Mouse (Mus musculus) heart, postnatal 0 days (tissue): ENCODE data around the gene Rbx1. TPM values are rescaled to one million over a fixed set of nuclear protein-coding genes. Genes with fewer than 3 reads are reported as not detected.
A peak's percentile ranks its signal among the peaks of the same experiment; 100 is the strongest.

Experiments
- ATAC-seq: fragments of 200-750 bp; cut with Nextera tagmentation; 2 replicates; pipeline ENCODE4 v1.8.0; 2017; ENCODE audit warnings: low read depth, moderate number of reproducible peaks, moderate library complexity; ENCODE audit not compliant: insufficient read depth
- DNase-seq: peaks from one replicate; pipeline ENCODE4 v3.0.0-alpha.2; 2016; ENCODE audit warnings: low spot score
- H3K27ac ChIP-seq: fragments of 300-500 bp; sonication (generic); 2 replicates; pipeline ENCODE4 v1.5.1; 2014; ENCODE audit warnings: low read depth, mild to moderate bottlenecking
- H3K27me3 ChIP-seq: fragments of 300-500 bp; sonication (generic); 2 replicates; pipeline ENCODE4 v1.6.1; 2014; ENCODE audit warnings: low read length, mixed read lengths; ENCODE audit not compliant: control insufficient read depth, insufficient read depth
- H3K36me3 ChIP-seq: fragments of 300-500 bp; sonication (generic); replicated peaks from 2 replicates; pipeline ENCODE4 v1.6.1; 2014; ENCODE audit warnings: low read length, mixed read lengths; ENCODE audit not compliant: control insufficient read depth, insufficient read depth
- H3K4me1 ChIP-seq: fragments of 300-500 bp; sonication (generic); 2 replicates; pipeline ENCODE4 v1.6.1; 2014; ENCODE audit warnings: antibody characterized with exemption; ENCODE audit not compliant: control insufficient read depth, insufficient read depth
- H3K4me2 ChIP-seq: fragments of 300-500 bp; sonication (generic); 2 replicates; pipeline ENCODE4 v1.6.1; 2014; ENCODE audit warnings: low read depth, mild to moderate bottlenecking, low read length, moderate library complexity
- H3K4me3 ChIP-seq: fragments of 300-500 bp; sonication (generic); 2 replicates; pipeline ENCODE4 v1.5.1; 2014; ENCODE audit warnings: low read depth, low read length
- H3K9ac ChIP-seq: fragments of 300-500 bp; sonication (generic); replicated peaks from 2 replicates; pipeline ENCODE4 v1.6.1; 2014; ENCODE audit warnings: low read depth, low read length, mixed read lengths
- H3K9me3 ChIP-seq: fragments of 300-500 bp; sonication (generic); replicated peaks from 2 replicates; pipeline ENCODE4 v1.6.1; 2016; ENCODE audit warnings: low read length; ENCODE audit not compliant: control insufficient read depth
- CTCF ChIP-seq: IDR thresholded peaks from 2 replicates; pipeline ENCODE4 v1.5.1; 2016; ENCODE audit warnings: antibody characterized with exemption, control low read depth, low read depth
- EP300 ChIP-seq: IDR thresholded peaks from 2 replicates; pipeline ENCODE4 v1.6.1; 2016; ENCODE audit warnings: antibody characterized with exemption, low read depth
- WGBS: fragments of 180-500 bp; shearing (Covaris S2); extraction: QIAGEN DNeasy Blood & Tissue Kit; methylation state at CpG from one replicate; pipeline ENCODE4 v1.1.7; 2014; 5-methylcytosine and 5-hydroxymethylcytosine counted together
- polyA plus RNA-seq: library from polyadenylated mRNA; unstranded; fragments of >200 nt; fragmentation: Nextera tagmentation; extraction: Ambion mirVana; gene quantifications from 2 replicates; pipeline ENCODE4 v1.2.1, GENCODE M21; 2015
- total RNA-seq: library from RNA; depleted of rRNA; stranded (reverse); fragments of >200 nt; gene quantifications from 2 replicates; pipeline ENCODE4 v1.2.3, GENCODE M21; 2014; ENCODE audit warnings: low replicate concordance

Gene Rbx1
- total and polyA plus RNA-seq, 2 experiments from 2014 or later: 59.6 to 445 TPM

- Histone ChIP-seq H3K4me1 (no peaks in the 10 kb centered on the region), H3K27me3 (no peaks in the 10 kb centered on the region), H3K36me3 (no peaks in the 10 kb centered on the region), H3K9me3 (no peaks in the 10 kb centered on the region), H3K9ac (peak overlapping the region; percentile 45), H3K4me2 (peak overlapping the region; percentile 58), H3K27ac (peak overlapping the region; percentile 71), H3K4me3 (peak overlapping the region; percentile 41)
- WGBS: 26% methylated on average over 21 of the region's 21 CpGs
- ATAC-seq: peak; percentile 30; the same call in 1 of the 2 replicates
- no peak for TF ChIP-seq CTCF
- no peak for TF ChIP-seq EP300
- DNase-seq: peak; percentile 29
Measured at GRCm38 (mm10) chr15:81511601-81512261, 45.6 kb downstream of the Rbx1 start.

- Histone ChIP-seq H3K4me2 (peak overlapping the region; percentile 58), H3K4me1 (no peaks in the 10 kb centered on the region), H3K36me3 (no peaks in the 10 kb centered on the region), H3K4me3 (peak overlapping the region; percentile 36), H3K27me3 (no peaks in the 10 kb centered on the region), H3K9ac (peak overlapping the region; percentile 34; the same call in 1 of the 2 replicates), H3K9me3 (no peaks in the 10 kb centered on the region), H3K27ac (peak overlapping the region; percentile 43; the same call in 1 of the 2 replicates)
- TF ChIP-seq EP300: peak; percentile 73; the same call in 1 of the 2 replicates
- peak; percentile 60 for TF ChIP-seq CTCF
- DNase-seq: peak; percentile 85
- 8% methylated on average over 18 of the region's 18 CpGs for WGBS
- peak; percentile 93 for ATAC-seq
Measured at GRCm38 (mm10) chr15:81514111-81514971, 48.2 kb downstream of the Rbx1 start.

- ATAC-seq (no peak), DNase-seq (no peak)
- TF ChIP-seq CTCF: no peak
- no peak for TF ChIP-seq EP300
- Histone ChIP-seq H3K4me1 (no peaks in the 10 kb centered on the region), H3K9me3 (no peaks in the 10 kb centered on the region), H3K4me3 (no peak overlapping the region), H3K27ac (no peak overlapping the region), H3K4me2 (no peak overlapping the region), H3K27me3 (no peaks in the 10 kb centered on the region), H3K9ac (no peak overlapping the region), H3K36me3 (no peaks in the 10 kb centered on the region)
- 83% methylated on average over 3 of the region's 3 CpGs for WGBS
Measured at GRCm38 (mm10) chr15:81515221-81515620, 49.1 kb downstream of the Rbx1 start.

GRCm38 (mm10) chr15:81518031-81518430, 51.9 kb downstream of the Rbx1 start:
- Histone ChIP-seq H3K9ac (no peak overlapping the region), H3K4me3 (no peak overlapping the region), H3K4me1 (no peaks in the 10 kb centered on the region), H3K9me3 (no peaks in the 10 kb centered on the region), H3K36me3 (no peaks in the 10 kb centered on the region), H3K27ac (no peak overlapping the region), H3K27me3 (no peaks in the 10 kb centered on the region), H3K4me2 (no peak overlapping the region)
- no peak for DNase-seq
- no peak for TF ChIP-seq EP300
- no peak for TF ChIP-seq CTCF
- ATAC-seq: no peak
- 52% methylated on average over 6 of the region's 6 CpGs for WGBS

GRCm38 (mm10) chr15:81518761-81519160, 52.7 kb downstream of the Rbx1 start:
- no peaks in the 10 kb centered on the region for H3K36me3 ChIP-seq
- no peaks in the 10 kb centered on the region for H3K4me1 ChIP-seq
- no peak overlapping the region for H3K4me2 ChIP-seq
- no peak overlapping the region for H3K9ac ChIP-seq
- no peak overlapping the region for H3K4me3 ChIP-seq
- H3K27me3 ChIP-seq: no peaks in the 10 kb centered on the region
- no peak for TF ChIP-seq CTCF
- TF ChIP-seq EP300: no peak
- no peak for ATAC-seq
- WGBS: 73% methylated on average over 5 of the region's 5 CpGs
- no peaks in the 10 kb centered on the region for H3K9me3 ChIP-seq
- no peak overlapping the region for H3K27ac ChIP-seq
- no peak for DNase-seq
